Mouse (Mus musculus): ENCODE measurements around the gene Sult4a1. TPM values are rescaled to one million over a fixed set of nuclear protein-coding genes. Genes with fewer than 3 reads are reported as not detected.

Gene Sult4a1
- polyA plus RNA-seq (2012; rRNA removed; ENCODE audit: low replicate concordance): 0.16 and 3.0 TPM in 2 replicates

GRCm38 (mm10) chr15:84105105-84105923, at the start of gene Sult4a1:
Sult4a1 (minus strand) TSS chr15:84105754.

GRCm38 (mm10) chr15:84123075-84123474, 17.5 kb upstream of the Sult4a1 start, which contains the start of gene Pnpla5:
Pnpla5 (minus strand) TSS chr15:84123175.

GRCm38 (mm10) chr15:84065140-84065539, 40.4 kb downstream of the Sult4a1 start, which contains the start of gene Efcab6:
Efcab6 (minus strand) TSS chr15:84065379.

Other genes with a start within 250 kb of the Sult4a1 start
- gene Efcab6, start 40.4 kb downstream of the Sult4a1 start, polyA plus RNA-seq (2012; rRNA removed; ENCODE audit: low replicate concordance): 0.08 TPM in 1 of 2 replicates, not detected in the other
- 0.89 and 1.0 TPM in 2 replicates for gene Pnpla5, start 17.4 kb upstream of the Sult4a1 start, polyA plus RNA-seq (2012; rRNA removed; ENCODE audit: low replicate concordance)
- gene Pnpla3, start 62.1 kb upstream of the Sult4a1 start, polyA plus RNA-seq (2012; rRNA removed; ENCODE audit: low replicate concordance): 558 and 2,530 TPM in 2 replicates
- 16.8 and 17.4 TPM in 2 replicates for gene Samm50, start 86.5 kb upstream of the Sult4a1 start, polyA plus RNA-seq (2012; rRNA removed; ENCODE audit: low replicate concordance)
- 13.3 and 18.1 TPM in 2 replicates for gene Parvb, start 126.3 kb upstream of the Sult4a1 start, polyA plus RNA-seq (2012; rRNA removed; ENCODE audit: low replicate concordance)
- gene Parvg, start 218.3 kb upstream of the Sult4a1 start, polyA plus RNA-seq (2012; rRNA removed; ENCODE audit: low replicate concordance): 2.1 and 5.7 TPM in 2 replicates